Mouse (Mus musculus): ENCODE results near the gene Ppil4.

The Ppil4 gene

DNA sequence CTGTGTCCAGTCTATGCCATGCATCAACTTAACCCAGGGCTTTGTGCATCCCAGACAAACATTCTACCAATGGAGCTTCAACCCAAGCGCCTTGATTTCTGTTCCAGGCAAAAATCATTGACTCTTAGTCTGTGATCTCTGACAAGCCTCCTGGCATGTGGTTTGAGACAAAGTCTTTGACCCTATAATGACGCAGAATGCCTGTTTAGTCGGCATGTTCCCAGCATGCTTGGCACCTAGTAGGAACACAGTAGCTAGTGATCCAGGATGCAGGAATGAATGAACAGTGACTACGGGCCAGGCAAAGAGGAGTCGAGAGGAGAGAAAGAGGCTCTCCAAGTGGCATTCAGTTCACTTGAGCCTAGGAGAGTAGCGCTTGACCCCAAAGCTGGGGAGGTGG, 70.7 kb downstream of the Ppil4 start:
- DNase-seq = no peak

DNA sequence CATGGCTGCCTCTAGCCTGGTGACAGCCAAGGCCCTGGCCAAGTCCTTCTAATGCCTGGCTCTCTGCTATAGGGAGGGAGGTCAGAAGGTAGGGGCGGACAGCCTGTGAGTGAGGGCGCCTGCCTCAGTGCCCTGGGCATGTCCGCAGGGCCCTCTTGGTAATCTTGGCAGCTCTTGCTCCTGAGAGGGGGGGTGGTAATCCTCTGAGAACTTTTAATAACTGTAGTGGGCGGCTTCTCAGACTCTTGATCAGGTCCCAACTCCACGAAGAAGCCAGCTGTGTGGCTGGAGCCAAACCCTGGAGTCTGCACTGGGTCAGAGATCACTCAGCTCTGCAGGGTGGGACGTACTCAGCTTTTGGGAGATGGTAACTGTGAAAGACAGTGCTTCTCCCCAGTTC, 71.5 kb downstream of the Ppil4 start:
- no peak for DNase-seq

DNA sequence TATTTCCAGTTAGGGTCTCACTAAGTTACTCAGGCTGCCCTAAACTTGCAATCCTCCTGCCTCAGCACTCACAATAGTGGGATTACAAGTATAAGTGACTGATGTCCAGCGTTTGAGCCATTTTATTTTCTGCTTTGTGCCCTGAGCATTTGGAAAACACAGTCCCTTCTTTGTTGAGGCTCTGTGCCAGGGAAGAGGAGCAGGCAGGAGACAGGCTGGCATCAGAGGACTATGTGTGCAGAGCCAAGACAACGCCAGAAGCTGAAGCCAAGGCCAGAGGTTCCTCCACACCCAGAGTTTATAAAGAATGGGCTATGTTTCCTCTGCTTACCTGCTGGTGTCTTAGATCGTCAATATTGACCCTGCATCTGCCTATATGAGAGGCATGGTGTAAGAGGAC, 72.1 kb downstream of the Ppil4 start:
- no peak for DNase-seq

DNA sequence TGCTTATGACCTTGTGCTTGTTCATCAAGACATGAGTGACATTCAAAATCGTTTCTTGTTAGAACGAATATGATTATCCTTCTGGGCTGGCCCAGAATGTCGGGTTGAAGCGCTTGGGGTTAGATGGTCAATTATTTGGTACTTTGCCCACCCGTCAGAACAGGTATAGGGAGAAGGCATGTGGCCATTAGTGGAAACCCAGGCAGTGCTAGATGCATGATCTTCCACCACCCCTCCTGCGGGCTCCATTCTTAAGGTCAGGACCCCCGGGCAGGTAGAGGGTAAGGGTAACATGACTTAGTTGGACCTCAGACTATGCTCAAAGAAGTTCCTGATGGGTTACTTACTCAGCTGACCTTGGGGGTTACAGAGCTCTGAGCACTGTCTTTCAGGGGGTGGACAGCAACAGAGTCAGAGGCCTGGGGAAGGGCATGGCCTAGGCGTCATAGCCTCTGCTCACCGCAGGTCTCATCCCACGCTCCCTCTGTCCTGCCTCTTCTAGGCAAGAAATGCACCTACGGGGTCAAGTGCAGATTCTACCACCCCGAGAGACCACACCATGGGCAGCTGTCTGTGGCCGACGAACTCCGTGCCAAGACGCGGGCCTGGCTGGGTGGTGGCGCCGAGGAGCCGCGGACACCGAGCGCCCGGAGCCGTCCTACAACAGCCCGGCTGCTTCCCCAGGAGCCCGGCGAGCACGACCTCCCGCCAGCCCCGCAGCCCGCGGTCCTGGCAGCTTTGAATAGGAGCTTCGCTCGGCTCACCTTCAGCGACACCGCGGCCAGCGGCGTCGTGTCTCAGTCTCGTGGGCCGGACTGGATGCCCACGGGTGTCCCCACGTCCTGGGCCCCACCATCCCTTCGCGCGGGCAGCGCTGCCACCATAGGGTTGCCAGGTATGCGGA, 74.3 kb downstream of the Ppil4 start:
- DNase-seq = peak; percentile 61

DNA sequence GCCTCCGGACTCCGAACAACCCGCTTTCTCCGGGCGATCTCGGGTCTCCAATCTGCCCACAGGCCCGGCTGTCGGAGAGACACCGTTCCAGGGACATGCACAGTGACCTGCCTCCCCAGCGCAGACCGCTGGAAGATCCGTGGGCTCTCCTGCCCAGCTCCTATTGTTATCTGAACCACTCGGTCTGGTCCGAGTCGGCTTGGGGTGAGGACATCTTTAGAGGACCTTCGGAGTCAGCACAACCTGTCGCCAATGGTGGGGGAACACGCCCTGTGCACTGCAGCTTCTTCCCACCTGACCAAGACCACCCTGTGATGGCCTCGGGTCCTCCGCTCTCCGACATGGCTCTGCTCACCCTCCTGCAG, 75.0 kb downstream of the Ppil4 start:
- DNase-seq = no peak

DNA sequence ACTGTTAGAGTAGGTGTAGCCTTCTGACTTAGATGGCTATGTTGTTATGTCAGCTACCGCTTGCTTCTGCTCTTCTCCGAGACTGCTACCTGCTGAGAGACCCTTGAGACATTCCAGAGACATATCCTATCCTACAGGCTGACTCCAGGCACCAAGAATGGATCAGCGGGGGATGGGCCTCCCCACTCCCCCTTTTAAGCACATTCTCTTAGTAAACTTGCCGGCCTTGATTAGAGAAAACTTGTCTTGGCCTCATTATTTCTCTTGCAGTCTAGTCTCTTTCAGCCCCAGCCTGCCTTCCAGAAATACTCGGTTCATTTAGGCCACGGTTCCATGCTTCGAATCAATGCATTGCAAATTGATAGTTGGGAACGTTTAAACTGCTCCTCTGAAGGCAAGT, 77.1 kb downstream of the Ppil4 start:
- no peak for DNase-seq

DNA sequence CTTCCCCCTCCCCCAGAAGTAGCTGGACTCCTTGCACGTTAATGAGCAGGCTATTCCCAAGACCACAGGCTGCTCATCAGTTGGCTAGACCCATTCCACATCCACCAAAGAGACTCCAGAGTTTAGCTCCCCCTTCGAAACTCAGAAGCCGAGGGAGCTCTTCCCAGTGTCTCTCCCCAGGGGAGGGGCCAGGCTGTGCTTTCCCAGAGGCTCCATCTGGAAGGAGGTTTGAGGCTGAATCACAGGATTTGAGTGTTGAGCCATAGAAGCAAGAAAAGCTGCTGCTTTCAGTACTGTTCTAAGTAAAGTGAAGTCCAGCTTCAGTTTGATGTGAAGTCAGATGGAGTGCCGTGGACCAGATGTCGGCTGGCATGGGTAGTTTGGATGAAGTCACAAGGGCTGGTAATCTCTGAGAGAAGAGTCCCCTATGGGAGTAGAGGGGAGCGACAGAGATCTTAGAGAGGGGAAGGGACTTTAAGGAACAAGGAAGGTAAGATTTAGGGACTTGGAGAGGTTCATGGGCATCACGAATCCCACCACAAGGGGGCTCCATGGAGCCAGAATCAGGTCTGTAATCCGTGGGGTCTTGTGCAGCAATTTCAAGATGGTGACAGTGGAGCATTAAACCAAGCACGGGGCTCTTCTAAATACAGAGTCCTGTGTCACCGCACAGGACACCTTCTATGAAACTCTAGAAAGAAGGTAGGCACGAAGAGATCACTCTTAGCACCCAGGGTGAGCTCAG, 78.1 kb downstream of the Ppil4 start:
- peak; percentile 79 for DNase-seq

DNA sequence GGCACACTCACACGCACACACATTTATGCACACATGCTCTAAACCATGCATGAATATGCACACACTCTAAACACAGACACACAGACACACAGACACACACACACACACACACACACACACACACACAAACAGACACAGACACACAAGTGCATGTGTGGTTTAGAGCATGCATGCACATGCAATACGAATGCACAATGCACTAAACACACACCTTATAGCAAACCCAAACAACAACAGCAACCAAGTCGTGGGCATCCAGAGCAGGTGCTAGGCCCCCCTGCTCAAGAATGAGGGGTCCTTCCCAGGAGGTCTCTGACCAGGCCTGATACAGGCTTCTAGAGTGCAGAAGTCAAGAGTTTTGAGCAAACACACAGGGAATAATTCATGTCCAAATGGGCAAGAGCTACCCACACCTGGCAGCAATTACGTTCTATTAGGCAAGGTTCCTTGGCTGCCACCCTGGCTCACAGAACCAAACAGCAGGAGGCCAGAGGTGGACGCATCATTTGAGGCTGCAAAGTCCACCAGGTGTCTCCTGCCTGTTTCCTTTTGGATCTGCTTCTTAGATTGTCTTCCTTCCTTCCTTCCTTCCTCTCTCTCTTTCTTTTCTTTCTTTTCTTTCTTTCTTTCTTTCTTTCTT, 78.8 kb downstream of the Ppil4 start:
- no peak for DNase-seq
